Mouse (Mus musculus) embryonic facial prominence, embryonic 12.5 days (tissue): ENCODE results near the gene Gpbp1l1. TPM values are rescaled to one million over a fixed set of nuclear protein-coding genes. Genes with fewer than 3 reads are reported as not detected.

Experiments used
- ATAC-seq: fragments of 200-750 bp; cut with Nextera tagmentation; 2 replicates; pipeline ENCODE4 v1.8.0; 2017; ENCODE audit not compliant: insufficient number of reproducible peaks, insufficient read depth, low FRiP score, low TSS enrichment
- H3K27ac ChIP-seq: fragments of 300-500 bp; sonication (generic); 2 replicates; pipeline ENCODE4 v1.5.1; 2016; ENCODE audit warnings: mild to moderate bottlenecking
- H3K27me3 ChIP-seq: fragments of 300-500 bp; sonication (generic); 2 replicates; pipeline ENCODE4 v1.6.1; 2016; ENCODE audit warnings: mild to moderate bottlenecking, moderate library complexity
- H3K36me3 ChIP-seq: fragments of 300-500 bp; sonication (generic); 2 replicates; pipeline ENCODE4 v1.6.1; 2016; ENCODE audit warnings: mild to moderate bottlenecking
- H3K4me1 ChIP-seq: fragments of 300-500 bp; sonication (generic); 2 replicates; pipeline ENCODE4 v1.6.1; 2016
- H3K4me2 ChIP-seq: fragments of 300-500 bp; sonication (generic); replicated peaks from 2 replicates; pipeline ENCODE4 v1.6.1; 2016; ENCODE audit warnings: mild to moderate bottlenecking, moderate library complexity
- H3K4me3 ChIP-seq: fragments of 300-500 bp; sonication (generic); 2 replicates; pipeline ENCODE4 v1.5.1; 2016; ENCODE audit warnings: mild to moderate bottlenecking
- H3K9ac ChIP-seq: fragments of 300-500 bp; sonication (generic); 2 replicates; pipeline ENCODE4 v1.6.1; 2016; ENCODE audit warnings: mild to moderate bottlenecking, moderate library complexity
- H3K9me3 ChIP-seq: fragments of 300-500 bp; sonication (generic); 2 replicates; pipeline ENCODE4 v1.6.1; 2016; ENCODE audit warnings: mild to moderate bottlenecking, moderate library complexity
- WGBS: fragments of 180-500 bp; shearing (Covaris S2); methylation state at CpG from one replicate; pipeline ENCODE4 v1.1.7; 2016; 5-methylcytosine and 5-hydroxymethylcytosine counted together
- polyA plus RNA-seq: library from polyadenylated mRNA; unstranded; fragments of >200 nt; fragmentation: Nextera tagmentation; extraction: Ambion mirVana; gene quantifications from 2 replicates; pipeline ENCODE4 v1.2.1, GENCODE M21; 2016

Gpbp1l1 gene
- polyA plus RNA-seq, 1 experiment from 2014 or later = 35.1 TPM

DNA sequence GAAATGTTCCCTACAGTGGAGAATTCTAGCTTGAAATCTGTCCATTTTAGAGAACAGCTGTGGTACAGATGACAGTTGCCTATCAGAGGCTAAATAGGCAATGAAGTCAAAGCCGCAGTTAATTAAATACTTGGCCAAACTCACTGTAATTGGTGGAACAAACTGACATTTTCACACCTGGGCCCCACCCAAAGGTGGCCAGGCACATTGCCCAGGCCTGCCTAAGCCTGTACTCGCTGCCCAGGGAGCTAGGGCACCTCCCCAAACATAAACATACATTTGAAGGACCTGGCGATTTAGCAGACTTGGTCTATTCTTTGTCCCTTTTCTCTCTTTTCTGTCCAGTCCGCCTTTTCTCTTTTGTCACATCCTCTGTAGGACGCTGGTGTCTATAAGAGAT, 38.9 kb downstream of the Gpbp1l1 start, which contains the start of gene Ccdc17:
Gene Ccdc17, plus strand, starts transcription at position 276 of the 400 bp plus-strand sequence.
- Histone ChIP-seq H3K36me3 (peaks cover 39% of the 10 kb centered on the region), H3K4me1 (peaks cover 18% of the 10 kb centered on the region; the same call in 1 of the 2 replicates), H3K4me3 (peak within 1 kb of the TSS; percentile 53), H3K9ac (peak within 1 kb of the TSS; percentile 51), H3K4me2 (peak within 1 kb of the TSS; percentile 68), H3K9me3 (no peaks in the 10 kb centered on the region), H3K27ac (peak within 1 kb of the TSS; percentile 65), H3K27me3 (no peaks in the 10 kb centered on the region)
- WGBS = 34% methylated on average over 5 of the region's 5 CpGs
- no peak for ATAC-seq

DNA sequence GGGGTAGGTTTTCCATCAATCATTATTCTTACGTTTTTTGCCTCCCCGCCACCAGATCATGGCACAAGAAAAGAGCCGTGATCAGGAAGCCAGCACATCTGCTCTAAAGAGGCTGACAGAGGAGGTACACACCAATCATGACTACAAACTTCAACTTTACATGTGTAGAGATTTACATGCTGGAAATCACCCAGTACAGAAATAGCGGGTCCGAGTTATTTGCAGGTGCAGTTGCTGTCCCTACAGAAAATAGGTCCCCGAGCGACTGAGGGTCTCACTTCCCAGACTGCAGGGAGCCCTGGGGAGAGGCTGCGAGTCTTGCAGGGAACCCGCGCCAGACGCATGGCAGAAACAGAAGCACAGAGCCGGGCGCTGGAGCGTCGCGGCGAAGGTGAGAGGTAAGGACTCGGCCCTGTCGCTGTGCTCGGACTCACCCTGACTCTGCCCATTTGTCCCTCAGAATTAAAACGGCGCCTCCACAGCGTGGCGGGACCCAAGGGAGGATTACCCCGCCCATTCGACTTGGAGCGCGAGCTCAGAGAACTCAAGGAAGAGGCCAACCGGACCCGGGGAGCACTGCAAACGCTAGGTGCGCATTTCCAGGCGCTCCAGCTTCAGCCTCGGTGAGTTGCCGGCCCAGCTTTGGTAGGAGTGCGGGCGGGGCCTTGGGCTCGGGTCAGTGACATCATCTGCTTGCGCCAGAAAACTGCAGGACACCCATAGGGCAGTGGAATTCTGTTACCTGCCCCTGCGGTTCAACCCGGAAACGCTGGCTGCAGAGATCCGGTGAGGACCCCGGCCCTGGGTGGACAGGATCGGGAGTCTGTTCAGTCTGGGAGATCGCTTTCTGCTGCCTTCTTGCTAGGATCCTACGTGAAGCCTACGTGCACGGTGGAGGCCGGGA, 39.8 kb downstream of the Gpbp1l1 start:
- H3K4me3 ChIP-seq = peak overlapping the region; percentile 53
- H3K36me3 ChIP-seq = peaks cover 39% of the 10 kb centered on the region
- H3K4me1 ChIP-seq = peaks cover 18% of the 10 kb centered on the region; the same call in 1 of the 2 replicates
- H3K9ac ChIP-seq = peak overlapping the region; percentile 51
- no peaks in the 10 kb centered on the region for H3K27me3 ChIP-seq
- WGBS = 1% methylated on average over 50 of the region's 50 CpGs
- H3K4me2 ChIP-seq = peak overlapping the region; percentile 68
- peak; percentile 90 for ATAC-seq
- no peaks in the 10 kb centered on the region for H3K9me3 ChIP-seq
- peak overlapping the region; percentile 65 for H3K27ac ChIP-seq

DNA sequence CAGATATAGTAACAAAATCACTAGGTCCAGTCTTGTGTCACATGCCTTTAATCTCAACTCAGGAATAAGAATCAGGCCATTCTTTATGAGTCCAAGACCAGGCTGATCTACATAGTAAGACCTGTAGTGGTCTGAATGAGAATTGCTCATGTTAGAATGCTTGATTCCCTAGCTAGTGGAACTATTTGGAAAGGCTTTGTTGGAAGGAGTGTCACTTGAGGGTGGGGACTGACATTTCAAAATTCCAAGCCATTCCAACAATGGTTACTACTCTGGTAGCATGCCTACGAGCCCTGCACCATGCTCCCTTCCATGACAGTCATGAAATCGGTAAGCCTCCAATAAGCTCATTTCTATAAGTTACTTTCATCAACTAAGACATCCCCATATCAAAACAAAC, 55.2 kb downstream of the Gpbp1l1 start:
- 93% methylated on average over 2 of the region's 2 CpGs for WGBS
- H3K36me3 ChIP-seq = peaks cover 66% of the 10 kb centered on the region
- no peak overlapping the region for H3K4me3 ChIP-seq
- H3K4me1 ChIP-seq = no peaks in the 10 kb centered on the region
- no peak for ATAC-seq
- H3K4me2 ChIP-seq = no peak overlapping the region
- no peaks in the 10 kb centered on the region for H3K27me3 ChIP-seq
- no peaks in the 10 kb centered on the region for H3K9me3 ChIP-seq
- no peak overlapping the region for H3K9ac ChIP-seq
- H3K27ac ChIP-seq = no peak overlapping the region

DNA sequence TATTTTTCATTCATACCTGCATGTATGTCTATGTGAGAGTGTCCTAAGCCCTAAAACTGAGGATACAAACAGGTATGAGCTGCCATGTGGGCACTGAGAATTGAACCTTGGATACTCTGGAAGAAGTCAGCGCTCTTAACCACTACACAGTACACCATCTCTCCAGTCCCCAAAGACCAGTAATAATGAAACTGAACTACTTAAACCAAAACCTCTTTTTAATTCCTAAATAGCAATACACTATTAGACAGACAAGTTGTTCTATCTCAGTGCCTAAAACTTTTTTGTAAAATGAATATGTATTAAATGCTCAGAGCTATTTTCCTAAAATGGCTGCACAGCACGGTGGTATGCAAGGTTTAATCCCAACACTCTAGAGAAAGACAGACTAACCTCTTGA, 57.8 kb downstream of the Gpbp1l1 start:
- no peak overlapping the region for H3K4me2 ChIP-seq
- no peaks in the 10 kb centered on the region for H3K27me3 ChIP-seq
- H3K36me3 ChIP-seq = peaks cover 69% of the 10 kb centered on the region
- no peak overlapping the region for H3K4me3 ChIP-seq
- no peaks in the 10 kb centered on the region for H3K9me3 ChIP-seq
- ATAC-seq = no peak
- H3K4me1 ChIP-seq = no peaks in the 10 kb centered on the region
- H3K9ac ChIP-seq = no peak overlapping the region
- H3K27ac ChIP-seq = no peak overlapping the region
- WGBS = 96% methylated on average over 2 of the region's 2 CpGs

DNA sequence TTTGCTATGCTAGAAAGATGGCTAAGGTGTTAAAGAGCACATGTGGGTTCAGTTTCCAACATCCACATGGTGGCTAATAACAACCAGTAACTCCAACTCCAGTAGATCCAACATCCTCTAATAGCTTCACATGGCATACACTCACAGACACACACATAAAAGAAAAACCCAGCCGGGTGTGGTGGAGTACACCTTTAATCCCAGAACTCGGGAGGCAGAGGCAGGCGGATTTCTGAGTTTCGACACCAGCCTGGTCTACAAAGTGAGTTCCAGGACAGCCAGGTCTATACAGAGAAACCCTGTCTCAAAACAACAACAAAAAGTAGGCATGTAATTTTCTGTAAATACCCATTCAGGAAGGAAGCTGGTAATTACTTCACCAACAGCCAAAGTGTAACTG, 67.4 kb downstream of the Gpbp1l1 start:
- 90% methylated on average over 4 of the region's 4 CpGs for WGBS
- peaks cover 10% of the 10 kb centered on the region; the same call in 1 of the 2 replicates for H3K4me1 ChIP-seq
- H3K27me3 ChIP-seq = no peaks in the 10 kb centered on the region
- no peak overlapping the region for H3K9ac ChIP-seq
- peak overlapping the region; percentile 67; the same call in 1 of the 2 replicates for H3K4me2 ChIP-seq
- H3K9me3 ChIP-seq = no peaks in the 10 kb centered on the region
- peaks cover 35% of the 10 kb centered on the region for H3K36me3 ChIP-seq
- ATAC-seq = no peak
- peak overlapping the region; percentile 83; the same call in 1 of the 2 replicates for H3K4me3 ChIP-seq
- no peak overlapping the region for H3K27ac ChIP-seq

DNA sequence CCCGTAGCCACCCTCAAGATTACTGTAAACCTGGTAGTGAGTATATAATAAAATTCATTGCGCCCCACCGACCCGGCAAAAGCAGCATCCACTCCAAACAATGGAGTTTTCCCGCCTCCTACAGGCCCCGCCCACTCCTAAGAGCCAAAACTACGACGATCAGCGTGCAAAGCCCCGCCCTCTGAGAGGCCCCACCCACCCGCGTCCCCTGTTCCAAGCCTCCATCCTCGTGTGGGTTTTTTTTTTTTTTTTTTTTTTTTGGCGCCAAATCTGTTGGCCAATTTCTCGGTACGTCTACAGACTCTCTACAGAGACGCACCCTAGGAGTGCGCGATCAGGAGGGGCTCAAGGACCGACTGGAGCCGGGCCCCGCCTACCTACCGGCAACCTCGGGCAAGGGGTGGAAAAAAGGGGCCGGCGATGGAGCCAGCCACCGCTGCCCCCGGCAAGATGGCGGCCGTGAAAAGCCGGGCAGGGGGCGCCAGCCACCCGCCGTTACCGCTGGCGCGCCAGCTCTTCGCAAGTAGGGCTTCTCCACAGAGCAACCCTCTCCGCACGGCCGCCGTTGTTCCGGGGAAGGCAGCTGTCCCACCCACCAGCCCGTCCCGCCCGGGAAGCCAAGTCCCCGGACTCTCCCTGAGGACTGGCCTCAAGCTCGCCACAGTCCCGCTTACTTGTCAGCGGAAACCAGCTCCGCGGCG, 69.3 kb downstream of the Gpbp1l1 start:
- Histone ChIP-seq H3K4me2 (peak overlapping the region; percentile 67), H3K4me1 (peaks cover 10% of the 10 kb centered on the region; the same call in 1 of the 2 replicates), H3K36me3 (peaks cover 17% of the 10 kb centered on the region), H3K27me3 (no peaks in the 10 kb centered on the region), H3K9ac (peak overlapping the region; percentile 88), H3K9me3 (no peaks in the 10 kb centered on the region), H3K4me3 (peak overlapping the region; percentile 83), H3K27ac (peak overlapping the region; percentile 94)
- under 1% methylated on average over 52 of the region's 53 CpGs for WGBS
- peak; percentile 68 for ATAC-seq

DNA sequence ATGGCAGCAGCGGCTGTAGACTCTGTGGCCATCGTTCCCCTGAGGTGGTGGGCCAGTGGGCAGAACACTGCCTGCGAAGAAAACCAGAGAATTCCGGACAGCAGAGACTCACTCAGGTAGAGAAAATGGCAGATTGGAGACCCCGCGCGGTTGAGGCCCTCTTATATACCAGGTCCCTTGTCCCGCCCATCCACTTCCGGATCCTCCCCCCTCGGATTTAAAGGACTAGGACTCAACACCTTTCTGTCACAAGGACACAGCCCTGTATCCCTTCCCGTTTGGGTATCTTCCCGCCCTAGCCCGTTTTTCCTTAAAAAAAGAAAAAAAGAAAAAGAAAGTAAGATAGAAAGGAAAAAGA, 69.9 kb downstream of the Gpbp1l1 start:
- H3K4me2 ChIP-seq = peak overlapping the region; percentile 67
- peaks cover 10% of the 10 kb centered on the region; the same call in 1 of the 2 replicates for H3K4me1 ChIP-seq
- H3K9ac ChIP-seq = peak overlapping the region; percentile 88
- under 1% methylated on average over 13 of the region's 13 CpGs for WGBS
- H3K4me3 ChIP-seq = peak overlapping the region; percentile 83
- H3K27ac ChIP-seq = peak overlapping the region; percentile 94
- H3K27me3 ChIP-seq = no peaks in the 10 kb centered on the region
- ATAC-seq = peak; percentile 91
- H3K9me3 ChIP-seq = no peaks in the 10 kb centered on the region
- H3K36me3 ChIP-seq = peaks cover 20% of the 10 kb centered on the region

DNA sequence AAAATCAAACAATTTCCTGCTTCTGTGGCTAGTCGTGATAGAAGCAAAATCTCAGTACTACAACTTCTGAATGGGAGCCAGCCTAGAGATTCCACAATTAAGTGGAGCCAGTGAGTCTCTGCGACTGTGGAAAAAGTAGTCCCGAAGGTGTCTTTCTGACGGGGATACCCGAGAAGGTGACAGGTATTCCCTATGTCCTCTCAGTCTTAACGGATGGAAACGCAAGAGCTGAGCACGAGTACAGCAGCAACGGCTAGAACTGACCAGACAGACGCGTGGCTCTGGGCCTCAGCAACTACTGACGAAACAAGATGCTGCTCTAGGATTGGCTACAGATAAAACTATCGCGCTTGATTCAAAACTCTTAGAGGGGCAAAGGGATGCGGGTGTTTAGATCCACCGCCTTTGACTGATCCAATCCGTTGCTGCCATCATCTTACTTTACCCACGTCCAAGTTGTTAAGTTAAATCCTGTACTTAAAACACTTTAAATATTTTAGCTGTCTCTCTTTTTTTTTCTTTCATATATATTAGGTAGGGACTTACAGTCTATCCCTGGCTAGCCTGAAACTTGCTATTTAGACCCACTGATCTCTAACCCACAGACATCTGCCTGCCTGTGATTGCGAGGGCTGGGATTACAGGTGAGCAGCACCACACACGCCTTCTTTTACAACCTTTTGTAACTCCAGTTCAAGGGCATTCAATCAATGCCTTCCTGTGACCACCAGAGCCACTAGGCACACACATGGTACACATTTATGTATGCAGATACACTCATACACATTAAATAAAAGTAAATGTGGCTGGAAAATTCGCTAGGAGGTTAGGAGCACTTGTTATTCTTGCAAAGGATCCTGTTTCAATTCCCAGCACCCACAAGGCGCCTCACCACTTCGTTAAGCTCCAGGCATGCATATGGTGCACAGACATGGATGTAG, 70.5 kb downstream of the Gpbp1l1 start, which contains the start of gene Nasp:
Gene Nasp, minus strand, starts transcription at position 220 of the 941 bp plus-strand sequence.
- Histone ChIP-seq H3K4me2 (peak within 1 kb of the TSS; percentile 67), H3K27me3 (no peaks in the 10 kb centered on the region), H3K9me3 (no peaks in the 10 kb centered on the region), H3K36me3 (peaks cover 17% of the 10 kb centered on the region), H3K9ac (peak within 1 kb of the TSS; percentile 88), H3K4me1 (peaks cover 10% of the 10 kb centered on the region; the same call in 1 of the 2 replicates), H3K27ac (peak within 1 kb of the TSS; percentile 94), H3K4me3 (peak within 1 kb of the TSS; percentile 83)
- peak; percentile 89 for ATAC-seq
- WGBS = 7% methylated on average over 23 of the region's 23 CpGs

DNA sequence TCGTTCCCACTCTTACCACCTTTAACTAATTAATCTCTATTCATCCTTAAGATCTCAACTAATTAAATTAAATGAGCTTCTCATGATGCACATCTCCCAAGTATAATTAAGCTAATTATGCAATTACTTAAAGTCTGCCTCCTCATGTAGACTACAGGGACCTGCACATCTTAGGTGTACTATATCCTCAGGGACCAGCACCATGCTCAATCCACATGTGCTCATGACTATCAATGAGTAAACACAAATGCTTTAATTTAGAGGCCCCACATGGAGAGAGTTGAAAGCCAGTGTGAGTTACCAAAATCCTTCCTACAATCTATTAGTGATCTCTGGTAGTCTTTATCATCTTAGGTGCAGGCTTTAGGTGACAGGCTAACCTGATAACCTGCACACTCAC, 77.7 kb downstream of the Gpbp1l1 start:
- WGBS = 83% methylated on average over 1 of the region's 1 CpGs
- H3K27ac ChIP-seq = no peak overlapping the region
- no peak overlapping the region for H3K4me3 ChIP-seq
- no peaks in the 10 kb centered on the region for H3K27me3 ChIP-seq
- H3K9me3 ChIP-seq = no peaks in the 10 kb centered on the region
- H3K9ac ChIP-seq = no peak overlapping the region
- no peaks in the 10 kb centered on the region for H3K4me1 ChIP-seq
- peaks cover 61% of the 10 kb centered on the region for H3K36me3 ChIP-seq
- no peak overlapping the region for H3K4me2 ChIP-seq
- ATAC-seq = no peak

DNA sequence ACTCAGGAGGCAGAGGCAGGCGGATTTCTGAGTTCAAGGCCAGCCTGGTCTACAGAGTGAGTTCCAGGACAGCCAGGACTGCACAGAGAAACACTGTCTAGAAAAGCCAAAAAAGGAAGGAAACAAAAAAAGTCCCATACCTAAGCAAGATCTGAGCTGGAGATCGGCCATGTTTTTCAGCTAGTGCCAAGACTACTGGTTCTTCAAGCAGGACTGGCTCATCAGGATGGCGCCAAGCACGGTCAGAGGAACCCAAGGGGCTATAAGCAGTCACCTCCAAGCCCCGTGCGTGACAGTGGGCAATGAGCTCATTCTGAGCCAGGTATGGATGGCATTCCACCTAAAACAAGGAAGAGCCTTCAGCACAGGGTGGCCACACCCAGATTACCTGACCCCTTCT, 81.4 kb downstream of the Gpbp1l1 start:
- no peak overlapping the region for H3K4me3 ChIP-seq
- H3K36me3 ChIP-seq = peaks cover 91% of the 10 kb centered on the region
- H3K9ac ChIP-seq = no peak overlapping the region
- WGBS = 96% methylated on average over 6 of the region's 6 CpGs
- no peaks in the 10 kb centered on the region for H3K9me3 ChIP-seq
- H3K4me1 ChIP-seq = no peaks in the 10 kb centered on the region
- ATAC-seq = 0 out of 2 replicates have a peak, but pooled peaks have one; percentile 15
- H3K27ac ChIP-seq = no peak overlapping the region
- H3K27me3 ChIP-seq = no peaks in the 10 kb centered on the region
- no peak overlapping the region for H3K4me2 ChIP-seq

DNA sequence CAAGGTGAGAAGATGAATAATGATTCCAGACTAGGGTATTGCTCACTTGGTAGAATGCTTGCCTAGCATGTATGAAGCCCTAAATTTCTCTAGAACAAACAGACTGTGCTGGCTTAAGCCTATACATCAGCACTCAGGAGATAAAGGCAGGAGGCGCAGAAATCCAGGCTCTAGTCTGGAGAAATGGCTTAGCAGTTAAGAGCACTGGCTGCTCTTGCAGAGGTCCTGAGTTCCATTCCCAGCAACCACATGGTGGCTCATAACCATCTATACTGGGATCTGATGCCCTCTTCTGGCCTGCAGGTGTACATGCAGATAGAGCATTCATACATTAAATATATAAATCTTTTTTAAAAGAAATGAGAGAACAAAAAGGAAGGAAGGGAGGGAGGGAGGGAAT, 84.6 kb downstream of the Gpbp1l1 start:
- Histone ChIP-seq H3K4me2 (no peak overlapping the region), H3K9me3 (no peaks in the 10 kb centered on the region), H3K27me3 (no peaks in the 10 kb centered on the region), H3K36me3 (peaks cover 87% of the 10 kb centered on the region), H3K4me1 (0 out of 2 replicates have a peak, but pooled peaks cover 3% of the 10 kb centered on the region), H3K27ac (no peak overlapping the region), H3K9ac (no peak overlapping the region), H3K4me3 (no peak overlapping the region)
- no peak for ATAC-seq
- WGBS = 100% methylated on average over 1 of the region's 1 CpGs
